Mouse (Mus musculus) ES-Bruce4 (cell line): ENCODE measurements at regions not wholly inside any gene's neighbourhood (a gene's known extent, or its start where the extent isn't known, plus 50 kb on each side); places are given as distances from the start of the nearest gene placed in this dataset.

Experiments
- H3K27ac ChIP-seq: 2 replicates; pipeline ENCODE4 v1.5.1; 2012; ENCODE audit warnings: low read length, inconsistent platforms; ENCODE audit not compliant: insufficient read depth
- H3K27me3 ChIP-seq: 2 replicates; pipeline ENCODE4 v1.6.1; 2012; ENCODE audit warnings: mild to moderate bottlenecking, low read length, inconsistent platforms; ENCODE audit not compliant: control insufficient read depth, poor library complexity, insufficient read depth, severe bottlenecking
- H3K36me3 ChIP-seq: 2 replicates; pipeline ENCODE4 v1.6.1; 2012; ENCODE audit warnings: inconsistent platforms, mild to moderate bottlenecking, low read length, moderate library complexity; ENCODE audit not compliant: control insufficient read depth, poor library complexity, insufficient read depth, severe bottlenecking
- H3K4me1 ChIP-seq: one replicate; pipeline ENCODE4 v1.8.1; 2011; ENCODE audit warnings: low read length; ENCODE audit not compliant: control insufficient read depth, insufficient read depth
- H3K4me3 ChIP-seq: 2 replicates; pipeline ENCODE4 v1.5.1; 2011; ENCODE audit warnings: low read depth, mild to moderate bottlenecking, low read length
- H3K9ac ChIP-seq: 2 replicates; pipeline ENCODE4 v1.6.1; 2012; ENCODE audit warnings: low read depth, mild to moderate bottlenecking, inconsistent platforms; ENCODE audit not compliant: poor library complexity, severe bottlenecking
- H3K9me3 ChIP-seq: replicated peaks from 2 replicates; pipeline ENCODE4 v1.6.1; 2012; ENCODE audit warnings: mild to moderate bottlenecking, low read length, inconsistent platforms; ENCODE audit not compliant: control insufficient read depth, poor library complexity, insufficient read depth, severe bottlenecking
- CTCF ChIP-seq: IDR thresholded peaks from one replicate; pipeline ENCODE4 v1.8.1; 2011; ENCODE audit warnings: low read depth, low read length
- EP300 ChIP-seq: IDR thresholded peaks from 2 replicates; pipeline ENCODE4 v1.6.1; 2011; ENCODE audit warnings: low read depth, low read length; ENCODE audit not compliant: insufficient read depth
- POLR2A ChIP-seq: IDR thresholded peaks from one replicate; pipeline ENCODE4 v1.8.1; 2011; ENCODE audit warnings: low read length; ENCODE audit not compliant: insufficient read depth

DNA sequence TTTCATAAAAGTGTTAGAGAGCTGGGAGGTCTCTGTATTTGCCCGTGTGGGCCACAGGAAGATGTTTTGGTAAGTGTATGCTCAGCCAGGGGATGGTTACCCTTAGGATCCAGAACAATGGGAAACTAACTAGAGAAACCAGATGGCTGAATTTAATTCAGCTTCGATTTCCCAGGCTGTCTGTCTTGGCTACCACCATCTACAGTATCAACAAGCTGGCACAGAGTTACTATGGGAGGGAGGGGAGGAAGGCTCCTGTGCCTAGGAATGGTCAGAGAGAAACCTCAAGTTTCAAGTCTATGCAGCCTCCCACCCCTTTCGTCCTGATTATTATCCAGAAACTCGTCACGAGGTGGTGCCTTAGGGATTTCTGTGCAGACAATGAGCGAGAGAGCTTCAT, 55.6 kb upstream of the Abcd3 start:
- no peaks in the 10 kb centered on the region for H3K36me3 ChIP-seq
- H3K4me1 ChIP-seq = no peaks in the 10 kb centered on the region
- H3K9ac ChIP-seq = no peak overlapping the region
- no peak overlapping the region for H3K27ac ChIP-seq
- H3K27me3 ChIP-seq = no peaks in the 10 kb centered on the region
- no peaks in the 10 kb centered on the region for H3K9me3 ChIP-seq
- no peak overlapping the region for H3K4me3 ChIP-seq
- TF ChIP-seq CTCF (no peak), POLR2A (no peak), EP300 (no peak)

DNA sequence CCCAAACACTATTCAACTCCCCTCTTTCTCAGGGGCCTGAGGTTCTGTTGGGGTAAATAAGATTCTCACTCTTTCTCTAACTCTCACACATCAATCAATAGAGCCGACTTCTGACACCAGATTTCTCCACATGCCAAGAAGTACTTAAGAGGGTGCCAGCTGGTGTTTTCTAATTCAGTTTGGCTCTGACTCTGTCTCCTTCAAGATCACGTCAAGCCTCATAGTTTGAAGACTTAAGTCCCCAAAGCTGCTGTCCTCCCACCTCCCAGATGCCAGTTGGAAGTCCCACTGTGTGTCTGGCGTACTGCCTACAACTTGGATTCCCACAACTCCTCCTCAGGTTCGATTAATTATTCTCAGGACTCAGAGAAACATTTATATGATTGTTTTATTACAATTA, 54.6 kb upstream of the Abcd3 start:
- no peak overlapping the region for H3K9ac ChIP-seq
- H3K4me3 ChIP-seq = no peak overlapping the region
- no peaks in the 10 kb centered on the region for H3K9me3 ChIP-seq
- H3K27ac ChIP-seq = no peak overlapping the region
- no peaks in the 10 kb centered on the region for H3K4me1 ChIP-seq
- H3K27me3 ChIP-seq = no peaks in the 10 kb centered on the region
- no peaks in the 10 kb centered on the region for H3K36me3 ChIP-seq
- no peak for TF ChIP-seq CTCF
- no peak for TF ChIP-seq EP300
- TF ChIP-seq POLR2A = no peak

DNA sequence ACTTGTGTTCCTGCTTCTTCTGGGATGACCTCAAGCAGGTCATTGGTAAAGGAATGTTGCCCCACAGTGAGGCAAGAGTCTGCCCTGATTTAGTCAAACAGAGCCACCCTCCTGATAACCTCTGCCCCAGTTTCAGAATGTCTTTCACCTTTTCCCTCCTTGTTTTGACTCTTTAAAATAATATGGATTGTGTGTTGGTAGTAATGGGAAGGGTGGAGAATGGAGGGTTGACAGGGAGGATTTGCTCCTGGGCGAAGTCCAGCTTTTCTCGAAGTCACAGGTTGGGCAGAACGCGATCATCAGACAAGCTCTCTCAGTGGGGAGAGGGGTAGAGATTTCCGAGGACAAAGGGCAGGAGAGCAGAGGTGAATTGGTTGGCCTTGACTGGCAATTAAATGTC, 52.2 kb upstream of the Abcd3 start:
- Histone ChIP-seq H3K27ac (no peak overlapping the region), H3K4me1 (no peaks in the 10 kb centered on the region), H3K27me3 (no peaks in the 10 kb centered on the region), H3K36me3 (no peaks in the 10 kb centered on the region), H3K9me3 (no peaks in the 10 kb centered on the region), H3K4me3 (no peak overlapping the region), H3K9ac (no peak overlapping the region)
- no peak for TF ChIP-seq POLR2A
- no peak for TF ChIP-seq CTCF
- TF ChIP-seq EP300 = no peak

- Histone ChIP-seq H3K4me3 (no peak overlapping the region), H3K9ac (no peak overlapping the region), H3K27ac (no peak overlapping the region), H3K36me3 (no peaks in the 10 kb centered on the region), H3K27me3 (no peaks in the 10 kb centered on the region), H3K9me3 (no peaks in the 10 kb centered on the region; the same call in 1 of the 2 replicates), H3K4me1 (no peaks in the 10 kb centered on the region)
- TF ChIP-seq POLR2A (no peak), CTCF (no peak), EP300 (no peak)
These were observed 49.8 kb upstream of the Abcd3 start for GRCm38 (mm10) chr3:121864734-121865445.
